Mouse (Mus musculus): Measurements from ENCODE around the gene Sp3. TPM values are rescaled to one million over a fixed set of nuclear protein-coding genes. Genes with fewer than 3 reads are reported as not detected.
"Not testable (repeated sequence)": the region's sequence is repeated elsewhere in the genome, so short reads cannot be mapped to it uniquely, and the experiment has no call there.

Sp3 gene
- total RNA-seq, 2 experiments from 2014 or later = 51.4 to 56.6 TPM

- no peak for DNase-seq (ENCODE audit: extremely low spot score in 1 of 2, low spot score in 2 of 2)
- no peak overlapping the region for H3K27ac ChIP-seq
- H3K4me3 ChIP-seq = no peak overlapping the region
- no peak for TF ChIP-seq CTCF (IDR thresholded peaks at IDR 0.05)
- intact Hi-C loops (cut with DNase I) = no loop called here
These were observed 68.7 kb downstream of the Sp3 start for GRCm38 (mm10) chr2:72911527-72911926.

GRCm38 (mm10) chr2:72909046-72909445 lies 71.2 kb downstream of the Sp3 start:
- Histone ChIP-seq H3K27ac (no peak overlapping the region), H3K4me3 (no peak overlapping the region)
- DNase-seq (ENCODE audit: extremely low spot score in 1 of 2, low spot score in 2 of 2) = no peak
- intact Hi-C loops (cut with DNase I) = no loop called here
- no peak for TF ChIP-seq CTCF (IDR thresholded peaks at IDR 0.05)

- Histone ChIP-seq H3K27ac (no peak overlapping the region), H3K4me3 (no peak overlapping the region)
- intact Hi-C loops (cut with DNase I) = no loop called here
- TF ChIP-seq CTCF (IDR thresholded peaks at IDR 0.05) = no peak
- DNase-seq (ENCODE audit: extremely low spot score in 1 of 2, low spot score in 2 of 2) = no peak
These were observed 71.9 kb downstream of the Sp3 start for GRCm38 (mm10) chr2:72908191-72908910.

GRCm38 (mm10) chr2:72906745-72907144 lies 73.5 kb downstream of the Sp3 start:
- no peak for TF ChIP-seq CTCF (IDR thresholded peaks at IDR 0.05)
- no peak overlapping the region for H3K4me3 ChIP-seq
- intact Hi-C loops (cut with DNase I) = no loop called here

GRCm38 (mm10) chr2:72902816-72903680 lies 77.2 kb downstream of the Sp3 start:
- DNase-seq (ENCODE audit: extremely low spot score in 1 of 2, low spot score in 2 of 2); H3K27ac ChIP-seq; intact Hi-C loops (cut with DNase I); H3K4me3 ChIP-seq: not testable (repeated sequence)

More at GRCm38 (mm10) chr2:72906745-72907144, 73.5 kb downstream of the Sp3 start:
- no peak overlapping the region for H3K27ac ChIP-seq
- DNase-seq (ENCODE audit: extremely low spot score in 1 of 2, low spot score in 2 of 2) = no peak

- H3K4me3 ChIP-seq = no peak overlapping the region
- intact Hi-C loops (cut with DNase I) = no loop called here
- no peak overlapping the region for H3K27ac ChIP-seq
- no peak for DNase-seq (ENCODE audit: extremely low spot score in 1 of 2, low spot score in 2 of 2)
- TF ChIP-seq CTCF (IDR thresholded peaks at IDR 0.05) = no peak
These were observed 81.4 kb downstream of the Sp3 start for GRCm38 (mm10) chr2:72898782-72899305.

- TF ChIP-seq CTCF (IDR thresholded peaks at IDR 0.05) = no peak
- H3K4me3 ChIP-seq = no peak overlapping the region
- intact Hi-C loops (cut with DNase I) = no loop called here
- no peak for DNase-seq (ENCODE audit: extremely low spot score in 1 of 2, low spot score in 2 of 2)
- H3K27ac ChIP-seq = no peak overlapping the region
These were observed 82.0 kb downstream of the Sp3 start for GRCm38 (mm10) chr2:72898094-72898781.

GRCm38 (mm10) chr2:72889806-72890205 lies 90.4 kb downstream of the Sp3 start:
- Histone ChIP-seq H3K4me3 (no peak overlapping the region), H3K27ac (no peak overlapping the region)
- no peak for TF ChIP-seq CTCF (IDR thresholded peaks at IDR 0.05)
- DNase-seq (ENCODE audit: extremely low spot score in 1 of 2, low spot score in 2 of 2) = no peak
- intact Hi-C loops (cut with DNase I) = no loop called here

Small RNA genes lying within 50 kb of the gene (microRNA-seq; reads per million reads assigned to microRNA genes)
- 0 reads per million in 2 experiments for gene Gm25960

Other genes starting within 250 kb of the Sp3 start
- not detected for gene Gm11084, start 6.3 kb upstream of the Sp3 start, total RNA-seq (2021)
- 100 to 1,000 TPM in 1 of 2 experiments, 10 to 100 TPM in 1; 96.9 to 102 TPM for gene Ola1, start 238.5 kb upstream of the Sp3 start, total RNA-seq (2021)

Data from left cerebral cortex, adult 2 months (tissue).